Mouse (Mus musculus): ENCODE measurements around the gene Hist1h2ad. TPM values are rescaled to one million over a fixed set of nuclear protein-coding genes. Genes with fewer than 3 reads are reported as not detected.
"Not testable (repeated sequence)": the region's sequence is repeated elsewhere in the genome, so short reads cannot be mapped to it uniquely, and the experiment has no call there.

Hist1h2ad gene
- polyA plus RNA-seq, 1 experiment from 2014 or later, result 2.3 TPM

GRCm38 (mm10) chr13:23582219-23583056, 8.3 kb downstream of the Hist1h2ad start:
- Histone ChIP-seq H3K36me3 (no peaks in the 10 kb centered on the region), H3K4me2 (peak overlapping the region; percentile 66)
- no peak for ATAC-seq (ENCODE audit: insufficient number of reproducible peaks, low FRiP score, low TSS enrichment, low read depth)

GRCm38 (mm10) chr13:23583387-23584068, 9.3 kb downstream of the Hist1h2ad start:
- Histone ChIP-seq H3K4me2 (no peak overlapping the region), H3K27ac (peak overlapping the region; percentile 81), H3K36me3 (no peaks in the 10 kb centered on the region), H3K9ac (no peak overlapping the region), H3K27me3 (no peaks in the 10 kb centered on the region), H3K9me3 (no peaks in the 10 kb centered on the region), H3K4me3 (no peak overlapping the region), H3K4me1 (peaks cover 22% of the 10 kb centered on the region)
- no peak for ATAC-seq (ENCODE audit: insufficient number of reproducible peaks, low FRiP score, low TSS enrichment, low read depth)

More at GRCm38 (mm10) chr13:23582219-23583056, 8.3 kb downstream of the Hist1h2ad start:
- no peaks in the 10 kb centered on the region for H3K27me3 ChIP-seq
- 7% methylated on average over 6 of the region's 6 CpGs for WGBS
- H3K27ac ChIP-seq, result peak overlapping the region; percentile 81
- peak overlapping the region; percentile 49 for H3K4me3 ChIP-seq
- H3K9me3 ChIP-seq, result no peaks in the 10 kb centered on the region
- peak overlapping the region; percentile 37 for H3K9ac ChIP-seq
- peaks cover 22% of the 10 kb centered on the region for H3K4me1 ChIP-seq

GRCm38 (mm10) chr13:23584331-23584730, 10.2 kb downstream of the Hist1h2ad start:
- Histone ChIP-seq H3K9me3 (no peaks in the 10 kb centered on the region), H3K9ac (no peak overlapping the region), H3K4me1 (peaks cover 22% of the 10 kb centered on the region), H3K36me3 (no peaks in the 10 kb centered on the region), H3K4me3 (peak overlapping the region; percentile 46), H3K27me3 (no peaks in the 10 kb centered on the region), H3K27ac (peak overlapping the region; percentile 95), H3K4me2 (peak overlapping the region; percentile 70)
- no peak for ATAC-seq (ENCODE audit: insufficient number of reproducible peaks, low FRiP score, low TSS enrichment, low read depth)

GRCm38 (mm10) chr13:23585029-23585441, 10.9 kb downstream of the Hist1h2ad start:
- no peak for ATAC-seq (ENCODE audit: insufficient number of reproducible peaks, low FRiP score, low TSS enrichment, low read depth)
- H3K9ac ChIP-seq, result peak overlapping the region; percentile 55
- WGBS, result under 1% methylated on average over 21 of the region's 21 CpGs

GRCm38 (mm10) chr13:23585442-23586098, 11.4 kb downstream of the Hist1h2ad start:
- H3K9ac ChIP-seq, result peak overlapping the region; percentile 55
- H3K4me2 ChIP-seq, result peak overlapping the region; percentile 70
- H3K27ac ChIP-seq, result peak overlapping the region; percentile 95
- H3K36me3 ChIP-seq, H3K27me3 ChIP-seq, H3K9me3 ChIP-seq: not testable (repeated sequence)
- peak overlapping the region; percentile 46 for H3K4me3 ChIP-seq
- H3K4me1 ChIP-seq, result peaks cover 22% of the 10 kb centered on the region
- under 1% methylated on average over 30 of the region's 36 CpGs for WGBS
- peak; percentile 80 for ATAC-seq (ENCODE audit: insufficient number of reproducible peaks, low FRiP score, low TSS enrichment, low read depth)

More at GRCm38 (mm10) chr13:23585029-23585441, 10.9 kb downstream of the Hist1h2ad start:
- H3K4me3 ChIP-seq, result peak overlapping the region; percentile 46
- H3K4me2 ChIP-seq, result peak overlapping the region; percentile 70
- H3K36me3 ChIP-seq, result no peaks in the 10 kb centered on the region
- no peaks in the 10 kb centered on the region for H3K27me3 ChIP-seq
- no peaks in the 10 kb centered on the region for H3K9me3 ChIP-seq
- peak overlapping the region; percentile 95 for H3K27ac ChIP-seq
- H3K4me1 ChIP-seq, result peaks cover 22% of the 10 kb centered on the region

- under 1% methylated on average over 22 of the region's 22 CpGs for WGBS
- Histone ChIP-seq H3K27ac (peak overlapping the region; percentile 91), H3K9me3 (no peaks in the 10 kb centered on the region), H3K4me1 (peaks cover 22% of the 10 kb centered on the region), H3K27me3 (no peaks in the 10 kb centered on the region), H3K4me3 (peak overlapping the region; percentile 46), H3K36me3 (no peaks in the 10 kb centered on the region), H3K4me2 (peak overlapping the region; percentile 70), H3K9ac (0 out of 2 replicates have a peak overlapping the region, but pooled peaks have one; percentile 26)
- no peak for ATAC-seq (ENCODE audit: insufficient number of reproducible peaks, low FRiP score, low TSS enrichment, low read depth)
Observed at GRCm38 (mm10) chr13:23586099-23586939, 12.1 kb downstream of the Hist1h2ad start.

GRCm38 (mm10) chr13:23586940-23587225, 12.7 kb downstream of the Hist1h2ad start:
- H3K4me2 ChIP-seq, result peak overlapping the region; percentile 70
- 3% methylated on average over 1 of the region's 1 CpGs for WGBS
- ATAC-seq (ENCODE audit: insufficient number of reproducible peaks, low FRiP score, low TSS enrichment, low read depth), result no peak
- H3K4me3 ChIP-seq, result peak overlapping the region; percentile 46
- no peaks in the 10 kb centered on the region for H3K27me3 ChIP-seq
- H3K9ac ChIP-seq, result no peak overlapping the region
- peaks cover 20% of the 10 kb centered on the region for H3K4me1 ChIP-seq
- no peaks in the 10 kb centered on the region for H3K36me3 ChIP-seq
- peak overlapping the region; percentile 91 for H3K27ac ChIP-seq
- H3K9me3 ChIP-seq, result no peaks in the 10 kb centered on the region

- H3K4me1 ChIP-seq, result peaks cover 10% of the 10 kb centered on the region
- H3K4me3 ChIP-seq, result no peak overlapping the region
- no peaks in the 10 kb centered on the region for H3K9me3 ChIP-seq
- no peaks in the 10 kb centered on the region for H3K27me3 ChIP-seq
- H3K9ac ChIP-seq, result no peak overlapping the region
- no peak for ATAC-seq (ENCODE audit: insufficient number of reproducible peaks, low FRiP score, low TSS enrichment, low read depth)
- no peak overlapping the region for H3K27ac ChIP-seq
- 92% methylated on average over 7 of the region's 7 CpGs for WGBS
- H3K4me2 ChIP-seq, result no peak overlapping the region
- H3K36me3 ChIP-seq, result no peaks in the 10 kb centered on the region
Observed at GRCm38 (mm10) chr13:23591206-23591605, 17.0 kb downstream of the Hist1h2ad start.

- not testable (repeated sequence) for ATAC-seq (ENCODE audit: insufficient number of reproducible peaks, low FRiP score, low TSS enrichment, low read depth); H3K4me2 ChIP-seq; H3K4me3 ChIP-seq; H3K9ac ChIP-seq; H3K27me3 ChIP-seq; H3K36me3 ChIP-seq; H3K9me3 ChIP-seq; H3K27ac ChIP-seq; H3K4me1 ChIP-seq
- 84% methylated on average over 7 of the region's 7 CpGs for WGBS
Observed at GRCm38 (mm10) chr13:23591886-23592285, 17.7 kb downstream of the Hist1h2ad start.

GRCm38 (mm10) chr13:23592614-23593013, 18.4 kb downstream of the Hist1h2ad start:
- no peak overlapping the region for H3K4me2 ChIP-seq
- no peak for ATAC-seq (ENCODE audit: insufficient number of reproducible peaks, low FRiP score, low TSS enrichment, low read depth)
- no peaks in the 10 kb centered on the region for H3K36me3 ChIP-seq
- no peak overlapping the region for H3K4me3 ChIP-seq
- no peaks in the 10 kb centered on the region for H3K27me3 ChIP-seq
- no peak overlapping the region for H3K27ac ChIP-seq
- H3K9me3 ChIP-seq, result no peaks in the 10 kb centered on the region
- 36% methylated on average over 7 of the region's 7 CpGs for WGBS
- no peak overlapping the region for H3K9ac ChIP-seq
- H3K4me1 ChIP-seq, result 0 out of 2 replicates have a peak, but pooled peaks cover 4% of the 10 kb centered on the region

GRCm38 (mm10) chr13:23593051-23593770, 19.0 kb downstream of the Hist1h2ad start:
- H3K4me2 ChIP-seq, result no peak overlapping the region
- no peaks in the 10 kb centered on the region for H3K36me3 ChIP-seq
- H3K27me3 ChIP-seq, result no peaks in the 10 kb centered on the region
- no peak for ATAC-seq (ENCODE audit: insufficient number of reproducible peaks, low FRiP score, low TSS enrichment, low read depth)
- no peak overlapping the region for H3K4me3 ChIP-seq
- 65% methylated on average over 5 of the region's 5 CpGs for WGBS
- no peak overlapping the region for H3K9ac ChIP-seq
- no peaks in the 10 kb centered on the region for H3K9me3 ChIP-seq
- H3K27ac ChIP-seq, result no peak overlapping the region
- H3K4me1 ChIP-seq, result 0 out of 2 replicates have a peak, but pooled peaks cover 4% of the 10 kb centered on the region
